Mouse (Mus musculus) ovary, adult 18-20 months (tissue): ENCODE measurements around the gene Zan.

Experiments used
- DNase-seq: peaks from one replicate; pipeline ENCODE4 v3.0.0; 2022; ENCODE audit warnings: low spot score, mixed read lengths

Zan gene

DNA sequence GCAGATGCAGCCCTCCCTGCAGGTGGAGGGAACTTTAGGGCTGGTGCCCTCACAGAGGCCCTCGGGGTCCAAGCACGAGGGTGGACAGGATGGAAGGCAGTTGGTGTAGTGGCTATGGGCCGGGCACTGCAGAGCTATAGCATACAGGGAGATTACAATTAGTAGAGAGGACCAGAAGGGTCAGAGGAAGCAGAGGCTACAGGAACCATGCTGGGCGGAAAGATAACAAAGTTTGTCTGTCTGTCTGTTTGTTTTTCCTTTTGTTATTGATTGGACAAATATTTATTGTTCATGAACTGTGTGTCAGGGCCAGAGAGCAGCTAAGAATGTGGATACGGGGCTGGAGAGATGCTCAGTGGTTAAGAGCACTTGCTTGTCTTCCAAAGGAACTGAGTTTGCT is 62.6 kb downstream of the Zan start:
- no peak for DNase-seq

DNA sequence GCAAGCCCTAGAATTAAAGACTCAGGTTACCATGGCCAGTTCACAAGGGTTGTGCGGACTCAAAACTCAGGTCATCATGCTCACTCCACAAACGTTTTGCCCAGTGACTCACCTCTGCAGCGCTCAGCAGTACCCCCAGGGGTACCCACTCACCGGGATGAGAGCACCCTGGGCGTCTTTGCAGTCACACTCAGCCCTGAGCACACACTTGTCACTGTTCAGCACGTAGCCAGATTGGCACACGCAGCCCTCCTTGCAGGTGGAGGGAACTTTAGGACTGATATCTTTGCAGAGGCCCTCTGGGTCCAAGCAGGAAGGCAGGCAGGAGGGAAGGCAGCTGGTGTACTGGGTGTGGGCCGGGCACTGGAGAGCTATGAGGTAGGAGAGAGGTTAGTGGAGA is 65.6 kb downstream of the Zan start:
- no peak for DNase-seq

DNA sequence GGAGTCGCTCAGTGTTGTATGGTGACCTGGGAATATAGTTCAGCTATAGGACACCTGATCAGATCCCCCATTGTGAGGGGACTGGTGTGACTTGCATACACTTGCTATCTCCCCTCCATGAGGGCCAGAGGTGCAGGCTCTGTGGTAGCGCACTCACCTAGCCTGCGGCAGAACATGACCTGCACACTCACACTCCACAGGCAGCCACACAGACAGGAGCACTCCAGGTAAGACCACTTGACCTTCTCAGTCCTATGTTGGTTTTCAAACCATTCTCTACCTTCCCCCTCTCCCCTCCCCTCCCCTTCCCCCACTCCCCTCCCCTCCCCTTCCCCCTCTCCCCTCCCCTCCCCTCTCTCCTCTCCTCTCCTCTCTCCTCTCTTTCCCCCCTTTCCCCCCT is 66.3 kb downstream of the Zan start:
- no peak for DNase-seq

DNA sequence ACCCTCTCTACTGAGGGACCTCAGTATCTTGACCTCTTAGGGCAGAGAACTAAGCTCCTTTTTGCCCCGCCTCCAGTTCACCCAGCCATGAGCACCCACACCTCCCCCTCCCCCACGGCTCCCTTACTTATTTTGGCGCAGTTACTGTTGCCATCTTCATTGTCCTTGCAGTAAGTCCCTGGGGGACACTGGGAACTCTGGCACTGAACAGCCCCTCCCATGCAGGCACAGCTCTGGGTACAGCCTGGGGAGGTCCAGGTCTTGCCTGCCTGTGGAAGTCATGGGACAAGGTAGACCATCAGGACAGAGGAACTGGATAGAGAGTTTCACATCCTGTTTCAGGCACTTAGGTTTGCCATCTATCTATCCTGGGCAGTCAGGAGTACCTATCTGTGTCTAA is 66.8 kb downstream of the Zan start:
- DNase-seq = no peak

DNA sequence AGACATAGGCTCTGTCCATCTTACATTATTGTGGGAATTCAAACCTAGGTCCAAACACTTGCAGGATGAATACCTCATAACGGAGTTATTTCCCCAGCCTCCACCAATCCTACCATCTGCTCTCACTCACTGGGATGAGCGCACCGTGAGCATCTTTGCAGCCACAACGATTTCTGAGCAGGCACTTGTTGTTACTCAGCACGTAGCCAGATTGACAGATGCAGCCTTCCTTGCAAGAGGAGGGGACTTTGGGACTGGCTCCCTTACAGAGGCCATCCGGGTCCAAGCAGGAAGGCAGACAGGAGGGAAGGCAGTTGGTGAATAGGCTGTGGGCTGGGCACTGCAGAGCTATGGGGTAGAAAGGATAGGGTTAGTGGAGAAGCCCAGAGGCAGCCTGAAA is 67.4 kb downstream of the Zan start:
- no peak for DNase-seq

DNA sequence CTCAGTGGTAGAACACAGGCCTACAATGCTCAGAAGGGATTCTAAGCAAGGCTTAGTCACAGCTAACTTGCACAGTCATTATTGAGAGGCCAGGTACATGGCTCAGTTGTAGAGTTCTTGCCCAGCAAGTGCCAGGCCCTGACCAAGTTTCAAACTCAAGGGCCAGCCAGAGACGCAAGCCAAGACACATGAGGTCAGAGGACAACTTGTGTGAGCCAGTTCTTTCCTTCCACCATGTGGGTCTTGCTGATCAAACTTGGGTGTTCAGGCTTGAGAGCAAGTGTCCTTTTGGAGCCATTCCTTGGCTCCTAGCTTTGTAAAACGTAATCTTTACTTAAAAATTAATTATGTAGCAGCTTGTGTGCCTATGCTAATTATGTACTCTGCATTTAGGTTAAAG is 72.8 kb downstream of the Zan start:
- DNase-seq = no peak

DNA sequence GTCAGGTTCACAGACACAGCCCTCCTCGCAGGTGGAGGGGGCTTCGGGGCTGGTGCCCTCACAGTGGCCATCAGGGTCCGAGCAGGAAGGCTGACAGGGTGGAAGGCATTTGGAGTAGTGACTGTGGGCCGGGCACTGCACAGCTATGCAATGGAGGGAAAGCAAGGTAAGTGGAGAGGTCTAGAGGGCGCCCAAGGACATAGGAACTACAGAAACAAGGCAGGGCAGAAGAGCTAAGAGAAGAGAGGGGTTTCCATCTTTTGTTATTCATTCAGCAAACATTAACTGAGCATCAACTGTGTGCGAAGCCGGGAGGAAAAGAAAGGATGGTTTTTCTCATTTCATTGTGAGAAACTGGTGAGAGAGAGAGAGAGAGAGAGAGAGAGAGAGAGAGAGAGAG is 82.4 kb downstream of the Zan start:
- DNase-seq = no peak

DNA sequence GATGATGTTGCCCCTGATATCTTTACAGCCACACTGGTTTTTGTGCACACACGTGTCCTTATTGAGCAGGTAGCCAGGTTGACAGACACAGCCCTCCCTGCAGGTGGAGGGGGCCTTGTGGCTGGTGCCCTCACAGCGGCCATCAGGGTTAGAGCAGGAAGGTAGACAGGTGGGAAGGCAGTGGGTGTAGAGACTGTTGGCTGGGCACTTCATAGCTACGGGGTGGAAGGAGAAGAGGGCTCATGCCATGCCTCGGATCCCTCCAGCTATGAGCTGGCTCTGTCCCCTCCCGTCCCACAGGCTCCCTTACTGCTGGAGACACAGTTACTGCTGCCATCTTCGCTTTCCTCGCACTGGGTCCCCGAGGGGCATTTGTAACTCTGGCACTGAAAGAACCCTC is 85.2 kb downstream of the Zan start:
- no peak for DNase-seq

DNA sequence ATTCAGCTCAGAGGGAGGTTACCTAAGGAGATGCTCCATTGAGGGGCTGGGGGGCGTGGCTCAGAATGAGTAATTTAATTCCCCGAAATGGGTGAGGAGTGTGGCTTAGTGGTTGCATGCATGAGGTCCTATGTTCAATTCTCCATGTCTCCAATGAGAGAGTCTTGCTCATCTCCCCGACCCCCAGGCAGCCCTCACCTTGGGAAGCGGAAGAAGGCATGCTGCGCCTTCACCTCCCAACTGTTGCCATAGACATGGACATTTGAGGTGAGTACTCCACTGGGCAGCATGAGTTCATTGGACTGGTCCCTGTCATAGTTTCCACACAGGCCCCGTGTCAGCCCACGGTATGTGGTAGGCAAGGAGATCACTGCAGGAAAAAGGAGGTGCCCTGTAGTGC is 90.2 kb downstream of the Zan start:
- DNase-seq = no peak

DNA sequence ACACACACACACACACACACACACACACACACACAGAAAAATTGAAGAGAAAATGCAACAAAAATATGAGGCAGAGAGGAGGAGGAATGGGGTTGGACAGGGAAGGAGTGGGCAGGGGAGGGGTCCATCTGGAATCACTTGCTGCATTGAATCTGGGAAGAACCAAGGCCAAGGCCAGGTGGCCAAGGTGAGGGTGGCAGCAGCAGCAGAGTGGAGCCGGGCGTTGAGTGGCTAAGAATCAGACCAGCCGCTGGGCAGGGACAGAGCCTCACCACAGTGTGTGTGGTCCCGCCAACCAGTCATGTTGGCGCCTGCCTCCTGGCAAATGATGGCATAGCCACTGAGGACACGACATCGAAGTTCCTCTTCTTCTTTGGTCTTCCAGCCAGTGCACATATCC is 93.4 kb downstream of the Zan start:
- no peak for DNase-seq

DNA sequence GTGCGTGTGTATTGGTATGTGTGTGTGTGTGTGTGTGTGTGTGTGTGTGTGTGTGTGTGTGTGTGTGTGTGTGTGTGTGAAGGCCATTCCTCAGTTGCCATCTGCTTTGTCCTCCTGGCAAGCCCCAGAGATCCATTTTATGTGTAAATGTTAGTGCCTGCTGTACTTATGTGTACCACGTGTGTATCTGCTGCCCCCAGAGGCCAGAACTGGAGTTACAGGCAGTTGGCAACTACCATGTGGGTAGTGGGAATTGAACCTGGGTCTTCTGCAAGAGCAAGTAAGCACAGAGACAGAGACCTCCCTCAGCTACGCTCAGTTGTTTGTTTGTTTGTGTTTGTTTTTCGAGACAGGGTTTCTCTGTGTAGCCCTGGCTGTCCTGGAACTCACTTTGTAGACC is 95.7 kb downstream of the Zan start:
- no peak for DNase-seq

DNA sequence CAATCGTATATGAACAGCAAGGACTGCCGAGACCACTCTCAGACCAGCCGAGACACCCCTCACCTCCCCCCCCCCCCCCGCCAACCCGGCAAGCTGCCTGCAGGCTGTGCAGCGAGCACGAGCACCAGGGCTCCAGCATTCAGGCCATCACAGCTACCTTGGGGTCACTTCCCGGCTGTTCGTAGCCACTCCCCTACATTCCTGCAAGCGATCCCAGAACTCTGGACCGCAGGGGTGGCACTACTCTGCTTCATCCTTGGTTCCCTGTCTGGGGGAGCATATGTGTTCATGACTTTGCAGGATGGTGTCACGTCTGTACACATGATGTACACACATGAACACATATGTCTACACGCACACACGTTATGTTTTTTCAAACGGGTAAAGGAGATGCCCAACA is 99.3 kb downstream of the Zan start:
- no peak for DNase-seq

DNA sequence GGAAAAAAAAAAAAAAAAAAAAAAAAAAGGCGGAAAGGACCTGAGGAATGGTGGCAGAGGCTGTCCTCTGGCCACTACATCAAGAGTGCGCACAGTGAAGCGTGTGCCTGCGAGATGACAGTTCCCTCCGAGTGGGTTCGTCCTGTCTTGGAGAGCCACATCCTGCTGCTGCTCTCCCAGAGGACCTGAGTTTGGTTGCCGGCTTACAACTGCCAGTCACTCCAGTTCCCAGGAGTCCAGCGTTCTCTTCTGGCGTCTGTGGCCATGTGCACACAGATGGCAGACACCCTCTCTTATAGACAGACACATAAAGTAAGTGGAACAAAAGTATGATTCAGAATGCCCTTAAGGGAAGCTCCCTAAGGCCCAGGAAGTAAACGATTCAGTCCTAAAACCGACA is 99.7 kb downstream of the Zan start:
- DNase-seq = no peak

DNA sequence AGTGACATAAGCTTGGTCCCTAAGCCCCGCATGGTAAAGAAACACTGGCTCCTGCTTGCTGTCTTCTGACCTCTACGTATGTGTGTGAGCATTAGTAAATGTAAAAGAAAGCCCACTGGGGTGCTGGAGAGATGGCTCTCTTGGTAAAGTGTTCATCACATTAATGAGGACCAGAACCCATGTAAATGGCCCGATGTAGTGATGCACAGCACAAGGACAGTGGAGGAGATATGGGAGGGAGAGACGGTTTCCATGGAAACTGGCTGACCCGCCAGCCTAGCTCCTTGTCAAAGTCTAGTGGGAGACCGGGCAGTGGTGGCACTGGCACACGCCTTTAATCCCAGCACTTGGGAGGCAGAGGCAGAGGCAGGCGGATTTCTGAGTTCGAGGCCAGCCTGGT is 100.1 kb downstream of the Zan start:
- DNase-seq = no peak

DNA sequence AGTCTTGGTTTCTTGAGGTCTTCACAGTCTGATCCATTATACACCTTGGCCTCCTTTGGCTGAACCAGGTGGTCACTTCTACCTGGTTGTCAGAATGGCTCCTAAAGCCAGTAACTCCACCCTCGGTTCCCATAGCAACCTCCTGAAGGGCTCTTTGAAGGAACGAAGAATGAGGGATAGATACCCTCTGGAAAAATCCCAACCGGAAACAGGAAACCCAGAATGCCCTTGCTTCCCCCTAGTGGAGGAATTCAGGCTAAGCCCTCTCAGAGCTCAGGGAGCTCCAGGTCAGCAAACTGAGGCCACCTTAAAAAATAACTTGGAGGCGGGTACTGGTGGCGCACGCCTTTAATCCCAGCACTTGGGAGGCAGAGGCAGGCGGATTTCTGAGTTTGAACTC is 100.7 kb downstream of the Zan start:
- DNase-seq = no peak

DNA sequence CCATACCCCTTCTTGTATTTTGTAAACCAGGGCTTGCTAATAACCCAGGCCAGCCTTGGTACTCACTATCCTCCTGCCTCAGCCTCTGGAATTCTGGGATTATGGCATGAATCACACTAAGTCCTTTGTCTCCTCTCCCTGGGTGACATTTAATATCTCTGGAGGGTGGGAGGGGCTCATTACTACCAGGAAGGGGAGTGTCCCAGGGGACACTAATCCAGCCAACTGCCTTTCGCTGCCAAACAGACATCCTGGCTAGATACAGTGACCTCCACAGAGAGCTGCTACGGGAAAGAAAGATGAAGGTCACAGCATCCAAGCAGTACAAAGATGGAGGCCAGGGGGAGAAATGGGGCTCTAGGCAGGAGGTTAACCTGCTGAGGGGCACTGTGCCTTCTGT is 101.2 kb downstream of the Zan start:
- DNase-seq = no peak

DNA sequence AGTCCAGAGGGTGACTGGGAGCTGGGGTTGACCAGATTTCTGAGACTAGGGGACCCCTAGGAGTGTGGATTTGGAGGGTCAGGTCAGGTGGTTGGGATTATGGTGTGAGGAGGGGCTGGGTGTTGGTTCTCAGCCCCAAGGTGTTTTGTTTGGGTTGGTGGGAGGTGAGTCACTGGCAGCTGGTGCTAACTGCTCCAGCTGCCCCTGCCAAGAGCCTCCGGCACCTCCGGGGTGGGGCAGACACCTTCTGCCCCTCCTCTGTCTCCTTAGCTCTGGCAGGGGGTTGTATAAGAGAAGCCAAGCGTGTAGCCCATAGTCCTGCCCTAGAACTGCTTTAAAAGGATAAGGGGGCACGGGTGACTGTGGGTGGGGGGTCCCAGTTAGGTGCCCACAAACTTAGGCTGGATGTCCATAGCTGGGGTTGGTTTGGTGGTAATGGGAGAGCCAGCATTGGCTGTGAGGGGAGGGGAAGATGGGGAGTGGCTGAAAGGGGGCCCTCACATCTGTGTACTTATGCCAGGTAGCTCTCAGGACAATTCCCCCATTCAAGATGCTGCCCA is 102.3 kb downstream of the Zan start:
- no peak for DNase-seq

DNA sequence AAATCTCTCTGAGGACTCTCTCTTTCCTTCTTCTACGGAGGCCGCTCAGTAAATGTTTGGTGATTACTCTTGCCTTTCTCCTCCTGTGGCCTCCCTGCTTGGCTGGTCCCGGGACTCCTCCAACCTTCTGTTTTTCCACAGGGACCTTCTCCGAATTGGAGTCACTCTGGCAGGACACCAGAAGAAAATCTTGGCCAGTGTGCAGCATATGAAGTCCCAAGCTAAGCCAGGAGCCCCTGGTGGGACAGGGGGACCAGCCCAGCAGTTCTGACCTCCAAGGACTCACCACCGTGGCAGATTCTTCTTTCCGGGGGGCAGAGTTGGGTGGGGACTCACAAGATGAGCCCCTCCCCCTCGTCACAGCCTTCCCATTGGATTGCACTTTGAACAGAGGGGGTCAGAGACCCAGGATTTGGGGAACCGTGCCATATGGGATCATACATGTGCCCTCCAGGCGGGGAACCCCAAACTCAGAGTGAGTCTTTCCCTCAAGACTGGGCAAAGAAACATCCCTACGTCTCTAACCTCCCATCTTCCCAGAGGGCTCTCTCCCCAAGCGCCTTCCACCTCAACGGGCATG is 103.4 kb downstream of the Zan start:
- no peak for DNase-seq

DNA sequence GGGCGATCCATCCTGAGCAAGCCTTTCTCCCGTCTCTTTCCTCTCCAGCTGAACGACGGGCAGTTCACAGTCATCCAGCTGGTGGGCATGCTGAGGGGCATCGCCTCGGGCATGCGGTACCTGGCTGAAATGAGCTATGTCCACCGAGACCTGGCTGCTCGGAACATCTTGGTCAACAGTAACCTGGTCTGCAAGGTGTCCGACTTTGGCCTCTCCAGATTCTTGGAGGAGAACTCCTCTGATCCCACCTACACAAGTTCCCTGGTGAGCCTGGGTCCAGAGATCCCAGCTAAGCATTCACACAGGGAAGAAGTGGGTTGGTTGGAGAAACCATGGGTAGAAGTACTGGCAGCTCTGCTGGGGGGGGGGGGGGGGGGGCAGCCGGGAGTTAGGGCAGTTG is 107.2 kb downstream of the Zan start:
- DNase-seq = no peak

DNA sequence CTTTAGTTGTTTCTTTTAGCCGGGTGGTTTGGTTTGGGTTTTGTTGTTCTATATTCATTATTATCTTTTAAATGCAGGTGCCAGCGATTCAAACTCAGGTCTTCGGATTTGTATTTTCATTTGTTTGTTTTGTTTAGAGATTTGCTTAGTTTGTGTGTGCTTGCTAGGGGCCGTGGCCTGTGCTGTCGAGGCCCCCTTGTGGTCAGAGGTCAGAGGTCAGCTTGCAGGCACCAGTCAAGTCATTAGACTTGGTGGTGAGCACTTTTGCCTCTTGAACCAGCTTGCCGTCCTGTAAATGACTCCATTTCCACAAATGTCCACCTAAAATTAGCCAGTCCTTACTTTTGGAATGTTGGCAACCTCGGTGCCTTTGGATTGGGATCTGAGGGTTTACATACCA is 118.5 kb downstream of the Zan start:
- no peak for DNase-seq

DNA sequence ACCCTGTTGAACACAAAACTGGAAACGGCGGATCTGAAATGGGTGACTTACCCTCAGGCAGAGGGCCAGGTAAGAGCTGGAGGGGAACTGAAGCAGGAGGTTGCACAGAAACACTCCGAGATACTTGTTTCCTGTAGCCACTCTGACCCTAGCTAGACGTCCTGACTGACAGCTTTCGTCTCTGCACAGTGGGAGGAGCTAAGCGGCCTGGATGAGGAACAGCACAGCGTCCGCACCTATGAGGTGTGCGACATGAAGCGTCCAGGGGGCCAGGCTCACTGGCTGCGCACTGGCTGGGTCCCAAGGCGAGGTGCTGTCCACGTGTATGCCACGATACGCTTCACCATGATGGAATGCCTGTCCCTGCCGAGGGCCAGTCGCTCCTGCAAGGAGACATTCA is 122.8 kb downstream of the Zan start:
- no peak for DNase-seq

DNA sequence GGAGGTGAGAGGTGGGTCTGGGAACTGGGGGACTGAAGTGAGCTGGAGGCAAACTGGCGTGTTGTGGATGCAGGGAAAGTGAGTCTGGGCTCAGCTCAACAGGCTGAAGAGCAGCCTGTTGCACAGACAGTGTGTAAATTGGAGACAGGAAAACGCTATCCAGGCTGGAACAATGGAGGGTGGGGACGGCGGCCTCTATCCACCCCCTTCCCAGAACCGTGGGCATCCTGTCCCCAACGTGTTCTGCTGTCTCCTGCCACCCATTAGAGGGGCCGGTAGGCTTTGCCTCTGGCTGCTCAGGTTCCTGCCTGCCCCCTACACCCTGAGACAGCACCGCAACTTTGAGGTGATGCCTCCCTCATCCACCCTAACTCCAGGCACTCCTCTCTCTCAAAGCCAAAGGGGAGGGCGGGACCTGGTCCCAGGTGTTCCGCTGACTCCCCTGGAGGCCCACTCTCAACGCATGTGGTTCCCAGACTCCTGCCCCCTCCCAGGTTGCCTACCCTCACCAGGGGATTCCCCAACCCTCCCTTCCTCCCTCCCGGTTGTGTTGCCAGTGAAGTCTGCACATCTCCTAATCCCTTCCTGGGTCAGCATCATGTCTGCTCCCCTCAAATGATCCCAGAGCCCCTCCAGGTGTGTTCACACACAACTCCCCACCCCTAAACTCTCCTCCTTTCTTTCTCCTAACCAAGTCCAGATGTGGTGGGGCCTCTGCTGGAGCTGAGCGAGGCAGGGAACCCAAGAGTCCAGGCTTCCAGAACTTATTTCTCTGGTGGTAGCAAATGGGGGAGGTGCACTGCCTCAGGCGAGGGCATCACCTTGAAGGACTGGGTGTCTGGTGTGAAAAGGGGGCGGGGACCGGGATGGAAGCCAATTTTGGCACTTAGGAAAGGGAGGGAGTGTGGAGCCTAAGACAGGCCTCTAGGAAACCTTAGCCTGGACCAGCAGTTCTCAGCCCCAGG is 124.6 kb downstream of the Zan start:
- DNase-seq = no peak

DNA sequence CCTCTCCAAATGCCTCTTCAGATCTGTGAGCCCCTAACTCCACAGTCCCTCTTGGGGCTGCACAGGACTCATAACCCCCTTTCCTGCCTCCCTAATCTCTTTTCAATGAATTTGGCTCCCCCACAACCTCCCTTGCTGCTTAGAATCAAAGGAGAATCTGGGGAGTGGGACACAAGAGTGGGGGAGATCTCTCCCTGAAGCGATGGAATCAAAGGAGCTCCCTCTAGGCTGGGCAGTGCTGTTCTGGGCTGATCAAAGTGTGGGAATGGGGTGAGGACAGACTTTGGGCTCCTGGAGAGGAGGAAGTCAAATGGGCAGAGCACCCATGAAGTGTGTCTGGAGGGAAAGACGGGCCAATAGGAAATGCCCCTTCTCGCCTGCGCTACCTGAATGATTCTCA is 125.5 kb downstream of the Zan start:
- no peak for DNase-seq

DNA sequence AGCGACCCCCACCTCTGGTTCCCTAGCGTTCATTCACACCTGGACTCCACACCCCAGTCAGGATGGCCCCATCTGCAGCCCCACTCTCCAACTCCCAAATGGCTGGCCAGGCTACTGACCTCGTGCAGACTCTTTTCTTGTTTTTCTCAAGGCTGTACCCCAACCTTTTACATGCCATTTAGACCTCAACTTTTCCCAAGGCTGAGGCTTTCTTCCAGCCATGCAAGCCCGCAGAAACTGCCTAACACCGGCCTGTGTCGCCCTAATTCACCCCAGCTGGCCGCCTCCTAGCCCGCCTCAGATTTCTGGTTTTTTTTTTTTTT is 125.8 kb downstream of the Zan start:
- DNase-seq = no peak
